Mouse (Mus musculus): ENCODE measurements around the gene Gm20489.
A peak's percentile ranks its signal among the peaks of the same experiment; 100 is the strongest.

The Gm20489 gene

GRCm38 (mm10) chrX:101260441-101261325 is 8.1 kb downstream of the Gm20489 start:
- DNase-seq (ENCODE audit: low spot score), result no peak

- DNase-seq (ENCODE audit: low spot score), result peak; percentile 8
These were observed 12.2 kb downstream of the Gm20489 start for GRCm38 (mm10) chrX:101256603-101257002.

GRCm38 (mm10) chrX:101254740-101255139 is 14.1 kb downstream of the Gm20489 start:
- no peak for DNase-seq (ENCODE audit: low spot score)

DNA sequence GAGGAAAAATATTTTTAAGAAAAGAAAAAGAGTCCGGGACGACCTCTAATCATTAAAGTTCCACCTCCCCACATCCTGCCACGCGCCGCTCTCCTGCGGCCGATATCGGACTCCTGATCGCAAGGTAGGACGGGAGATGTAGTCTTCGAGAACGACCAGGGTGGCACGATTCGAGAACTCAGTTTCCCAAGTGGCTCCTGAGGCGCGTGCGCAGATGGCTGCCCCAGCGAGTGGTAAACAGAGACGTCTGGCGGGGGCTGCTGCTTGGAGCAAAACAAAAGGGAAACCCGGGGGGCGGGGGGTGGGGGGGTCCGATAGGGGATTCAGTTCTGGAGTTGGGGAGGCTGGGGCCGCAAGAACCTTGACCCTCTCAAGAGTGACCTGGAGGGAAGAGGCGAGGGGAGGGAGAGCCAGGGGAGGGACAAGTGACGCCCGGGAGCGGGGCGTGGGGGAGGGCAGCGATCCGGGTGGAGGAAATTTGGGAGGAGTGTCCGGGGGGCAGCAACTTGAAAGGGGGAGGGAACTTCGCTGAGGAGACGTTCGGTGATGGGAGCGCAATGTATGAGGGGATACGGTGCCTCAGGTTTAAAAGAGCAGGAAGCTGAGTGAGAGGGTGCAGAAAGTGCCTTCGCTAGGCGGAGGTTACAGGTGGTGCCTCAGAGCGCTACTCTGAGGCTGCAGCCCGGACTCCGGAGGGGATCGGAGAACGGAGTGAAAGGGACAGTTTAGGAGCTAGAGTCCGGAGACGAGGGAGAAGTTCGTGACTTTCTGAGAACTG is 14.7 kb downstream of the Gm20489 start, which contains the start of gene Foxo4:
TSS of gene Foxo4 (plus strand) at position 577 of the 778 bp plus-strand sequence.
- DNase-seq (ENCODE audit: low spot score), result peak; percentile 90

DNA sequence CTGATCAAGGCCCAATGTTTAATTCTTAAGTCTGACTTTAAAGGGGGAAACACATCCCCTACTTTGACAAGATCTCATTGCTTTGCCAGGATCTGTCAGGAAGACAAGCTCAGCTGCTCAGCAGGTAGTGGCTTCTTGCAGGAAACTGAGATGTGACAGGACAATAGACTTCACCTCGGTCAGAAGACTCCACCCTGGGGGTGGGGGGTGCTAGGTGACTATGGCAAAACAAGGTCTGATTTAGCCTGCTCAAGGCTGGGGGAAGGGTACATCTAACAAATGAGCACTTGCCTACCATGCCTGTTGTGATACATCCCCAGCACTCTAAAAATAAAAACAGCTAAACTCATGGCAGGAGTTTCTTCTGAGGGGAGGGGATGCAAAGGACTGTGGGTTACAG is 23.8 kb downstream of the Gm20489 start:
- DNase-seq (ENCODE audit: low spot score), result no peak

DNA sequence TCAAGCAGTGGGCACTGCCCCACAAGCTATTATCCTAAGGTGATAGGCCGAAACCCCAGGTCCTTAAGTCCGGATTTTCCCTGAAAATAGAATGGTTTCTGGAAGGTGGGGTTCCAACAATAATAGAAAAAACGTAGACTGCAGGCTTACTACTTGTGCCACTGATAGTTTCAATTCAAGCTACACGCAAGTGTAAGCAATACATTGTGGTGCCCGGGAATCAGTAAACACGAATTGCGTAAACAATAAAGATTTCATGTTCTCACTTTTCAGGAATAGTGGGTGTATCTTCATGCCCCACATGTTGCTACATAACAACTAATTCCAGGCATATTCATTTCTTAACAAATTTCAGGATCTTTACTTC is 46.0 kb downstream of the Gm20489 start:
- DNase-seq (ENCODE audit: low spot score), result no peak

DNA sequence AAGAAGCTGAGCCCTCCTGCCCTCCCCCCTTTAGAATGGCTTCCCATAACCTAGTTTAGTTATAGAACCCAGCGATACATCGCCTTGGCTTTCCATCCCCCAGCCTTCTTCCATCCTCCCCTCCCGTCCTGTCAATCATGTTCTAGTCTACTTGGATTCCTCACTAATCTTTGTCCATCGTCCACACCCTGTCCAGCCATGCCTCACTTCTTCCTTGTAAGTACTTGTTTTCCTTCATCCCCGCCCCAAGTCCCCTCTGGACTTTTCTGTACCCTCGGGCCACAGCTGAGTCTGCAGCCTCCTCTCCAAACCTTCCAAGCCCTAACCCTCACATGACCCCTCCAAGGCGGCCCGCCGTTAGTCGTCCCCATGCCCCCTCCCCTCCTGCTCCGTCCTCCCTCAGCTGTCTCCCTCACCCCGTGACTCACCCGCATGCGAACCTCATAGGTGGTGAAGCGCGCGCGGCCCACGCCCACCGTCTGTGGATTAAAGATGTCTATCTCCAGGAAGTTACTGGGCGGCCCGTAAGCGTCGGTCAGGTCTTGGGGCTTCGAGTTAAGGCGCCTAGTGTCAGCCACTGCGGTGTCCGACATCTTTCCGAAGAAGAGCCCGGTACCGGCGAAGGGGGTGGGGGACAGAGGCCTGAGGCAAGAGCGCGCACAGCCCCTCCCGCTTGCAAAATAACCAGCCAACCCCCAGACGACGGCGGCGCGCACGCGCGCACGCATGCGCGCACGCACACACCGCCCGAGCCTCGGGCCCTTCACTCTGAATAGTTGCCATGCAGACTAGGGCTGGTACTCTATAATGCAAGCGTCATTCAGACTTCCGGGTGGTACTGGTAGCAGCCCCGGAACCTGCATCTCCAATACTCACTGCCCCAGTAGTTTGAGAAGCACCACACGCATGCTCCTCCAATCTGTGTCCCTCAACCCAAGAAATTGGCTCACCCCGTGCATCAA is 46.7 kb downstream of the Gm20489 start, which contains the start of gene Snx12:
TSS of gene Snx12 (minus strand) at position 730 of the 962 bp plus-strand sequence.
- DNase-seq (ENCODE audit: low spot score), result peak; percentile 87

All from testis, postnatal 14 days (tissue).